ENCODE assay signal across 11 mouse cellular contexts in the genomic region with DNA sequence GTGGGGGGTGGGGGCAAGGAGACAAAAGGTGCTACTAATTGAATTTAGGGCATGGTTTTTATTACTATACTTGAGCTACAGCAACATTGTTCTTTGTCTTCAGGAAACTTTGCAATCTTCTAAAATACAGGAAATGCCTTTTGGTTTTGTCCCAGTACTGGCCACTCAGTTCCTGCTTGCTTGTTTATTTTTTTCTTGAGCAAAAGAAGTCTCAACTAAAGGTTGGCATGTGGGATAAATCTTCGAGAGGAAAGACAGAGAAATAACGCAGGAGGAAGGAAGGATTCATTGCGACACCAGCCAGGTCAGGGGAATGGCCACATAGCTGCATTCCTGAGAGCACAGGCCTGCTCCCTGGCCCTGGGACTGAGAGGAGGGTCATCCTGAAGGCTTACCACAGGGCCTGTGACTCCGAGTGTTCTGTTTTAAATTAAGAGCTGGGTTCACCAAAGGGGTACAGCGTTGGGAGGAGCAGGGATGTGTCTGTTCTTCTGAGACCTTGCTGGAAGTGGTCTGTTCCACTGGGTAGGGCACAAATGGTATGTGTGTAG.
DNase-seq lines count a peak whose midpoint lies in the region; ATAC-seq and TF ChIP-seq lines count a peak whose summit lies in the region.
"Had no signal": no experiment of that assay in that cellular context is flagged by ENCODE, and none has a peak within 500 bp of the region (broad histone marks: within the 10 kb centered on the region; RNA-seq: fewer than 3 reads in every experiment).

No protein-coding gene starts in this region.

- H3K4me3 ChIP-seq in gastrocnemius, adult 2 months, result no peak overlapping the region
- no peak overlapping the region for H3K4me3 ChIP-seq in liver, embryonic 16.5 days (ENCODE audit: low read depth, low read length)

- H3K27me3 ChIP-seq in liver, embryonic 16.5 days (ENCODE audit: control insufficient read depth, insufficient read depth, low read depth, low read length), result no peaks in the 10 kb centered on the region

- H3K9me3 ChIP-seq in liver, embryonic 16.5 days (replicated peaks; ENCODE audit: control insufficient read depth, low read length), result no peaks in the 10 kb centered on the region

- no peaks in the 10 kb centered on the region for H3K4me1 ChIP-seq in liver, embryonic 16.5 days (ENCODE audit: control insufficient read depth, low read depth, low read length)

- intact Hi-C loops in gastrocnemius, adult 2 months (cut with DNase I), result no loop called here
- intact Hi-C loops in gastrocnemius, postnatal 36 days (cut with DNase I), result no loop called here

- no peaks in the 10 kb centered on the region for H3K36me3 ChIP-seq in liver, embryonic 16.5 days (ENCODE audit: control insufficient read depth, insufficient read depth)

- no peak overlapping the region for H3K27ac ChIP-seq in gastrocnemius, adult 2 months
- H3K27ac ChIP-seq in liver, embryonic 16.5 days (ENCODE audit: low read length), result no peak overlapping the region

- 22% methylated on average over 5 of the region's 5 CpGs for WGBS in liver, embryonic 16.5 days (ENCODE audit: insufficient replicate concordance)

- H3K4me2 ChIP-seq in liver, embryonic 16.5 days (ENCODE audit: low read depth, low read length), result no peak overlapping the region

- peak; percentile 22 for DNase-seq in gastrocnemius, adult 2 months
- no peak for DNase-seq in gastrocnemius, postnatal 36 days
- DNase-seq in adrenal gland, postnatal 25 days, result peak; percentile 2
- DNase-seq in kidney, adult 18-20 months, result peak; percentile 41
- DNase-seq in layer of hippocampus, adult 11-12 months (ENCODE audit: low spot score), result no peak
- DNase-seq in right cerebral cortex, postnatal 25 days, result no peak
- DNase-seq in left cerebral cortex, adult 11 months (ENCODE audit: low spot score), result no peak
- DNase-seq: B cell, adult 2 months; cerebellum, adult 18-20 months; midbrain, embryonic 14.5 days had no signal

- no peak overlapping the region for H3K9ac ChIP-seq in liver, embryonic 16.5 days (ENCODE audit: low read depth, low read length)

- ATAC-seq in liver, embryonic 16.5 days (ENCODE audit: low read depth), result peak; percentile 35; the same call in 1 of the 2 replicates

- no peak for TF ChIP-seq CTCF in gastrocnemius, adult 2 months (IDR thresholded peaks at IDR 0.05)

Comparison
In these comparisons a context has a peak if more than half of its experiments do, and no peak if none do; other contexts are left out.
1. DNase-seq: peak in gastrocnemius, adult 2 months (single experiment), adrenal gland, postnatal 25 days (single experiment) and kidney, adult 18-20 months (single experiment); none in gastrocnemius, postnatal 36 days (0 of 2), layer of hippocampus, adult 11-12 months (single experiment), right cerebral cortex, postnatal 25 days (single experiment) and left cerebral cortex, adult 11 months (single experiment).